Mouse (Mus musculus): ENCODE data around the gene Gata2. TPM values are rescaled to one million over a fixed set of nuclear protein-coding genes. Genes with fewer than 3 reads are reported as not detected.

The Gata2 gene
- polyA plus RNA-seq, 1 experiment from 2014 or later = 68.9 TPM

DNA sequence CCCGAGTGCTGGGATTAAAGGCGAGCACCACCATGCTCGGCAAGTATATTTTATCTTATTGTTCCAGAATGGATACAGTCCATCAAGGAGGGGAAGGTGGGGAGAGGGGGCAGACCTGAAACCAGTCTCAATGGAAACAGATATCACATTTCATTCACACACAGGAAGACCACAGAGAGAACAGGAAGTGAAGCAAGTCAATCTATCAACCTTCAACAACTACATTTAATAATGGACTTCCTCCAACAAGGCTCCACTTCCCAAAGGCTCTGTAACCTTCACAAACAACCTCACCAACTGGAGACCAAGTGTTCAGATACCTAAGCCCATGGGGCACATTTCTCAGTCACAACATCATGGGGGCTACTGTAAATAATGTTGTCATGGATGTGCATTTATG lies 19.5 kb upstream of the Gata2 start:
- Histone ChIP-seq H3K27me3 (ENCODE audit: insufficient read depth, low read length) (no peaks in the 10 kb centered on the region), H3K9ac (replicated peaks; ENCODE audit: low read length) (no peak overlapping the region), H3K4me1 (ENCODE audit: insufficient read depth, low read length) (no peaks in the 10 kb centered on the region), H3K9me3 (ENCODE audit: low read length) (peaks cover 20% of the 10 kb centered on the region), H3K36me3 (ENCODE audit: insufficient read depth, low read length) (no peaks in the 10 kb centered on the region), H3K4me2 (replicated peaks; ENCODE audit: low read depth, low read length) (no peak overlapping the region), H3K27ac (ENCODE audit: low read length) (no peak overlapping the region), H3K4me3 (ENCODE audit: low read length) (no peak overlapping the region)
- 87% methylated on average over 3 of the region's 3 CpGs for WGBS
- ATAC-seq (ENCODE audit: low FRiP score, low TSS enrichment) = no peak

DNA sequence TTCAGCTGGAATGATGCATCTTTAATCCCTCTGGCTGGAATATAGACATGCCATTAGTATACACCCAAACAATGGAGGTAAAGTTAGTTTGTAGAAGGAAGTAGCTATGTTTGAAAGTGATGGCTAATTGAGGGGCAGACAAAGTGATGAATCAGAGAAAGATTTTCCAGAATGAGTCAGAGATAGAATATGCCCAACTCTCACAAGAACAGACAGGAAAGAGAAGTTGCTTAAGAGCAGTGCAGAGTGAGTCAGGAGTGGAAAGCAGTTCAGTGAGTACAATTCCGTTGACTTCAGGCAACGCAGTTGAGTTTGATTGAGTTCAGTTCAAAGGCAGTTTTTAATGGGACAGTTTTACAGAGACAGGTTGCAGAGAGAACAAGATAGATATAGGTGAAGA lies 19.0 kb upstream of the Gata2 start:
- H3K9ac ChIP-seq (replicated peaks; ENCODE audit: low read length) = no peak overlapping the region
- no peak overlapping the region for H3K4me3 ChIP-seq (ENCODE audit: low read length)
- H3K27ac ChIP-seq (ENCODE audit: low read length) = no peak overlapping the region
- no peaks in the 10 kb centered on the region for H3K36me3 ChIP-seq (ENCODE audit: insufficient read depth, low read length)
- no peak for ATAC-seq (ENCODE audit: low FRiP score, low TSS enrichment)
- peaks cover 20% of the 10 kb centered on the region for H3K9me3 ChIP-seq (ENCODE audit: low read length)
- H3K27me3 ChIP-seq (ENCODE audit: insufficient read depth, low read length) = no peaks in the 10 kb centered on the region
- 94% methylated on average over 2 of the region's 2 CpGs for whole genome bisulfite sequencing
- H3K4me2 ChIP-seq (replicated peaks; ENCODE audit: low read depth, low read length) = no peak overlapping the region
- H3K4me1 ChIP-seq (ENCODE audit: insufficient read depth, low read length) = no peaks in the 10 kb centered on the region

DNA sequence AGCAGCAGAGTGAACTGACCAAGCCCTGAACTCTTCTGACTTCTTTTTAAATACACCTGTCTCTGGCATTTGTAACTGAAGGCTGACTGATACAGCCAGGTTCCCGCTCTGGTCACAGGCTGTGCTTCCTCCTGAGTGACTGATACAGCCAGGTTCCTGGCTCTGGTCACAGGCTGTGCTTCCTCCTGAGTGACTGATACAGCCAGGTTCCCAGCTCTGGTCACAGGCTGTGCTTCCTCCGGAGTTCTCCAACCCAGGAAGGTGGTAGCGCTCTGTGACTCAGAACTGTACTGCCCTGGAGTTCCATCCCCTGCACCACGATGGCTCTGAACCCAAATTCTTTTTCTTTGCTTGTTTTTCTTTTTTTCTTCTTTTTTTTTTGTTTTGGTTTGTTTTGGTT lies 9.0 kb upstream of the Gata2 start:
- 71% methylated on average over 4 of the region's 4 CpGs for WGBS
- Histone ChIP-seq H3K9me3 (ENCODE audit: low read length) (no peaks in the 10 kb centered on the region), H3K4me2 (replicated peaks; ENCODE audit: low read depth, low read length) (no peak overlapping the region), H3K4me1 (ENCODE audit: insufficient read depth, low read length) (peaks cover under 1% of the 10 kb centered on the region; the same call in 1 of the 2 replicates), H3K27ac (ENCODE audit: low read length) (no peak overlapping the region), H3K9ac (replicated peaks; ENCODE audit: low read length) (no peak overlapping the region), H3K27me3 (ENCODE audit: insufficient read depth, low read length) (peaks cover 34% of the 10 kb centered on the region), H3K4me3 (ENCODE audit: low read length) (no peak overlapping the region), H3K36me3 (ENCODE audit: insufficient read depth, low read length) (no peaks in the 10 kb centered on the region)
- no peak for ATAC-seq (ENCODE audit: low FRiP score, low TSS enrichment)

DNA sequence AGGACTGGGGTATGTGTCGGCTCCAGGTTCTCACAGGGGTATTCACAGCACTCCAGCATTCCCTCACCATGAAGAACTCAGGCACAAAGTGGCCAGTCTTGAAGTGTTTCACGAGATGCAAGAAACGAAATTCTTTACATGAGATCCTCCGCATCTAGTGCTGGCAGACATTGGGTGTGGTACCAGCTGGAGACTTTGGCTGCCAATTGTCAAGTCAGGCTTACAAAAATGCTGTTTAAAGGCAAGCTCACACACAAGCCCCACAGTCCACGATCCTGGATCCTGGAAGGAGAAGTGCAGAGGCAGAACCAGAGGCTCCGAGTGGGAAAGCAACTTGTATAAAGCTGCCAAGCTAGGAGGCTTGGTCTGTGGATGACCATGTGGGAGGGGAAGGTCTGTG lies 5.5 kb upstream of the Gata2 start:
- Histone ChIP-seq H3K9ac (replicated peaks; ENCODE audit: low read length) (no peak overlapping the region), H3K4me2 (replicated peaks; ENCODE audit: low read depth, low read length) (no peak overlapping the region), H3K27me3 (ENCODE audit: insufficient read depth, low read length) (peaks cover 69% of the 10 kb centered on the region), H3K4me1 (ENCODE audit: insufficient read depth, low read length) (peaks cover 7% of the 10 kb centered on the region), H3K9me3 (ENCODE audit: low read length) (no peaks in the 10 kb centered on the region), H3K27ac (ENCODE audit: low read length) (no peak overlapping the region), H3K36me3 (ENCODE audit: insufficient read depth, low read length) (no peaks in the 10 kb centered on the region), H3K4me3 (ENCODE audit: low read length) (no peak overlapping the region)
- 78% methylated on average over 6 of the region's 6 CpGs for WGBS
- ATAC-seq (ENCODE audit: low FRiP score, low TSS enrichment) = no peak

DNA sequence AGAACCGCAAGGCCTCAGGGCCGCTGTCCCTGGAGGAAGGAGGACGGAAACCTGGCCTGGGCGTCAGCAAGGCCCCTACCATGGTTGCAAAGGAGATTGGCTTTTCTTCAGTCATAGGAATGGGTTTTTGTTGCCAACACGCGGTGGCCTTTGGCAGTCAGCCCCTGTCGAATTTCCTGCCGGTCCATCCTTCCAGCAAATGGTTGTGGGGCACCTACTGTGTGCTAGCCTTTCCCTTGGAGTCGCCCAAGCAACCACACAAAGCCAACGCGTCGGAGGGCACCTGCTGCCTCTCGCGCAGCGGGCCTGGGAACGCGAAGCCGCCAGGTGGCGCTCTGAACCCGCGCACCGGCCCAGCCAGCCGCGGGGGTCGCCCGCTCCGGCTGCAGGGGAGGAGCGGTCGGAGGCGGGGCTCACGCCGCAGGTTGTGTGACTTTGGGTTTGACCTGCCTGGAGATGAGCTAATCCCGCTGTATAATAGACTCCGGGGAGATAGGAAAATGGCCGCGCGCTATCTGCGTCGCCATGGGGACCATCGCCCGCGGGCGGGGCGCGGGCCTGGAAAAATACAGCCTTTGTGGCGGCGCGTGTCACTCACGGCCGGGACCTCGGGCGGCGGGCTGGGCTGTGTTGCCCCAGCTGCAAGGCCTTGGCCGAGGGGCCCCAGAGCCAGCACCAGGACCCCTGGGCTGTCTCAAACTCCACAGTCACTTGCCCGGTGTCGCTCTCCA lies 4.2 kb upstream of the Gata2 start:
- peak; percentile 68 for ATAC-seq (ENCODE audit: low FRiP score, low TSS enrichment)
- no peaks in the 10 kb centered on the region for H3K9me3 ChIP-seq (ENCODE audit: low read length)
- H3K4me1 ChIP-seq (ENCODE audit: insufficient read depth, low read length) = peaks cover 17% of the 10 kb centered on the region
- WGBS = under 1% methylated on average over 56 of the region's 56 CpGs
- no peak overlapping the region for H3K27ac ChIP-seq (ENCODE audit: low read length)
- peak overlapping the region; percentile 83 for H3K4me2 ChIP-seq (replicated peaks; ENCODE audit: low read depth, low read length)
- H3K27me3 ChIP-seq (ENCODE audit: insufficient read depth, low read length) = peaks cover 82% of the 10 kb centered on the region
- peak overlapping the region; percentile 62 for H3K4me3 ChIP-seq (ENCODE audit: low read length)
- H3K36me3 ChIP-seq (ENCODE audit: insufficient read depth, low read length) = no peaks in the 10 kb centered on the region
- H3K9ac ChIP-seq (replicated peaks; ENCODE audit: low read length) = peak overlapping the region; percentile 50; the same call in 1 of the 2 replicates

DNA sequence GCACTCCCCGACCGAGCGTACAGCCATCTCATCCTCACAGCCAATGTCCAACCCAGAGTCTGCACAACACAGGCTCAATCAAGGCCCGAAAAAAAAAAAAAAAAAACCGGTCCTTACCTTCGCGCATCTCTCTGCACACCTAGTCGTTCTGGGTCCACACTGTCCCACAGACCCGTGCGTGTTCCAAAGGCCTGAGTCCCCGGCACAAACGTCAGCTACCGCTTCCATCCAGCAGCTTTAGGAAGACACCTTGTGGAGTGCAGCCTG lies 3.7 kb upstream of the Gata2 start:
- ATAC-seq (ENCODE audit: low FRiP score, low TSS enrichment) = peak; percentile 6; the same call in 1 of the 2 replicates
- Histone ChIP-seq H3K4me3 (ENCODE audit: low read length) (peak overlapping the region; percentile 62), H3K4me1 (ENCODE audit: insufficient read depth, low read length) (peaks cover 17% of the 10 kb centered on the region), H3K36me3 (ENCODE audit: insufficient read depth, low read length) (no peaks in the 10 kb centered on the region), H3K9me3 (ENCODE audit: low read length) (no peaks in the 10 kb centered on the region), H3K27me3 (ENCODE audit: insufficient read depth, low read length) (peaks cover 87% of the 10 kb centered on the region), H3K27ac (ENCODE audit: low read length) (no peak overlapping the region), H3K9ac (replicated peaks; ENCODE audit: low read length) (peak overlapping the region; percentile 50; the same call in 1 of the 2 replicates), H3K4me2 (replicated peaks; ENCODE audit: low read depth, low read length) (peak overlapping the region; percentile 83)
- WGBS = 2% methylated on average over 13 of the region's 13 CpGs

DNA sequence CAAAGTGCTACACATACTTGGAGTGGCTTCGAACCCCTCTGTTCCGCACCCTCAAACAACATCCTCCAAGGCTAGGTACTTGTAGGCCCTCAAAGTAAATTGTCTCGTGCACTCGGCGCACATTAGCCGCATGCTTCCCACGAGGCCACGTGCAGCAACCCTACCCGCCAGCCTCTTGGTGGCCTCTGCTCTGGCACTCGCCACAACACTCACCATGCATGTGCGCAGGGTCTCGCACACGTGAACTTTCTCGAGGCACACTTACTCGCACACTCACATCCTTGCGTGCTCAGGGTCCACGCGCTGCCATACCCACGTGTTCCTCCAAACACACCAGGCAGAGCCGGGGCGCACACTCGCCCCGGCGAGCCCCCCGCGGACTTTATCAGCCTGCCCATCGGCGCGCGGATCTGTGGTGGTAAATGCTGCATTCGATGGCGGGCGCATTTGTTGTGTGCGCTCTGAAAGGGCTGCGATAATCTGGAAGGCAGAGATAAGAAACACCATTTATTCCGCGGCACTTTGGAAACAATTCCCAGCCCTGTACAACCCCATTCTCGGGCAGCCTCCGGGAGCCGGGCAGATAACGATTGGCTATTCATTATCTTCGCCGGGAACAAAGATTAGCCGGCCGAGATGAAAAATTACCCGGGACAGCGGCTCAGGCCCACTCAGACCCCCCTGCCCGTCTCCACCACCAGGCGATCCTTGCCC lies 3.2 kb upstream of the Gata2 start:
- no peak overlapping the region for H3K27ac ChIP-seq (ENCODE audit: low read length)
- H3K4me1 ChIP-seq (ENCODE audit: insufficient read depth, low read length) = peaks cover 17% of the 10 kb centered on the region
- H3K36me3 ChIP-seq (ENCODE audit: insufficient read depth, low read length) = no peaks in the 10 kb centered on the region
- 6% methylated on average over 49 of the region's 49 CpGs for WGBS
- peak overlapping the region; percentile 83 for H3K4me2 ChIP-seq (replicated peaks; ENCODE audit: low read depth, low read length)
- H3K27me3 ChIP-seq (ENCODE audit: insufficient read depth, low read length) = peaks cover 92% of the 10 kb centered on the region
- no peak for ATAC-seq (ENCODE audit: low FRiP score, low TSS enrichment)
- H3K4me3 ChIP-seq (ENCODE audit: low read length) = peak overlapping the region; percentile 62
- H3K9ac ChIP-seq (replicated peaks; ENCODE audit: low read length) = no peak overlapping the region
- no peaks in the 10 kb centered on the region for H3K9me3 ChIP-seq (ENCODE audit: low read length)

DNA sequence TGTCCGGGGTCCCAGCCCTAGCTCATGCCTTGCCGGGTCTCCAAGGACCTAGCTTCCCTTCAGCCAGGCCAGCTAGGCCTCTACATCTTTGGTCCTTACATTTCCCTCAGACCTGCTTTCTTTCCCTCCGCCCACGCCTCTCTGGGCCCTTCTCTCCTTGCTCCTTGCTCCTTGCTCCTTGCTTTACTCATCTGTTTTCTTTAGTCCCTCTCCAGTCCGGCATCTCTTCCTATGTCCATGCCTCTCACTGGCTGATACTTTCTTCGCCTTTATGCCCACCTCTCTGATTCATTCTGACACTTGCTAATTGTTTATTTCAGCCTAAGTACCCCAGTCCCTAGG lies 2.7 kb upstream of the Gata2 start:
- WGBS = 27% methylated on average over 6 of the region's 6 CpGs
- H3K9me3 ChIP-seq (ENCODE audit: low read length) = no peaks in the 10 kb centered on the region
- H3K4me2 ChIP-seq (replicated peaks; ENCODE audit: low read depth, low read length) = no peak overlapping the region
- no peak for ATAC-seq (ENCODE audit: low FRiP score, low TSS enrichment)
- H3K9ac ChIP-seq (replicated peaks; ENCODE audit: low read length) = no peak overlapping the region
- peaks cover 17% of the 10 kb centered on the region for H3K4me1 ChIP-seq (ENCODE audit: insufficient read depth, low read length)
- no peak overlapping the region for H3K4me3 ChIP-seq (ENCODE audit: low read length)
- H3K36me3 ChIP-seq (ENCODE audit: insufficient read depth, low read length) = no peaks in the 10 kb centered on the region
- H3K27ac ChIP-seq (ENCODE audit: low read length) = no peak overlapping the region
- peaks cover 93% of the 10 kb centered on the region for H3K27me3 ChIP-seq (ENCODE audit: insufficient read depth, low read length)

DNA sequence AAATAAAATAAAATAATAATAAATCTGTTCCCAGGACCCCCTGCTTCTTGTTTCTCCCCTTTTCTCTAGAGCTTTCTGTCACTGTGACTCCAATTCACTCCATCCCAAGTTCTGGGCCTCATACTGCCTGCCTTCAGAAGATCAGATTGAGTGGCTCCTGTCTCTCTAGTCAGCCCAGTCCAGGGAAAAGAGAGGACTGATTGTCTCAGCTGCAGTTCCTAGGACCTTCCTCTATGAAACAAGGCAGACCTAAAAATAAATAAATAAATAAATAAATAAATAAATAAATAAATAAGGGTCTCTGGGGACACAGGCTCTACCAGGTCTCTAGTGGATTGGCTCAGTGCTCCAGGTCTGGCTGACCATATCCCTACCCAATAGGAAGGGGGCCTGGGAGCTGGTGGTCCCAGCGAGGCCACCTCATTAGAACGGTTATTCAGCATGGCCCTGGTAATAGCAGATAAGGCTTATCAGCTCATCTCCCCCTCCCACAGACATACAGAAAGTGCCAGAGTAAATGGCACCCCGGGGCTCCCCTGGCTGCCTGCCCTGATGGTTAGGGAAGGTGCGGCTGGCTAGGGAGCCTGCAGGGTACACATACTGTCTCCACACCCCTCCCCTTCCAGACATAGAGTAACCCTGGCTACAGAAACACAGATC lies 2.1 kb upstream of the Gata2 start:
- H3K27ac ChIP-seq (ENCODE audit: low read length) = no peak overlapping the region
- peaks cover 96% of the 10 kb centered on the region for H3K27me3 ChIP-seq (ENCODE audit: insufficient read depth, low read length)
- H3K4me2 ChIP-seq (replicated peaks; ENCODE audit: low read depth, low read length) = no peak overlapping the region
- WGBS = 23% methylated on average over 4 of the region's 4 CpGs
- peaks cover 20% of the 10 kb centered on the region for H3K4me1 ChIP-seq (ENCODE audit: insufficient read depth, low read length)
- no peak for ATAC-seq (ENCODE audit: low FRiP score, low TSS enrichment)
- H3K4me3 ChIP-seq (ENCODE audit: low read length) = no peak overlapping the region
- no peaks in the 10 kb centered on the region for H3K9me3 ChIP-seq (ENCODE audit: low read length)
- H3K36me3 ChIP-seq (ENCODE audit: insufficient read depth, low read length) = no peaks in the 10 kb centered on the region
- H3K9ac ChIP-seq (replicated peaks; ENCODE audit: low read length) = no peak overlapping the region

DNA sequence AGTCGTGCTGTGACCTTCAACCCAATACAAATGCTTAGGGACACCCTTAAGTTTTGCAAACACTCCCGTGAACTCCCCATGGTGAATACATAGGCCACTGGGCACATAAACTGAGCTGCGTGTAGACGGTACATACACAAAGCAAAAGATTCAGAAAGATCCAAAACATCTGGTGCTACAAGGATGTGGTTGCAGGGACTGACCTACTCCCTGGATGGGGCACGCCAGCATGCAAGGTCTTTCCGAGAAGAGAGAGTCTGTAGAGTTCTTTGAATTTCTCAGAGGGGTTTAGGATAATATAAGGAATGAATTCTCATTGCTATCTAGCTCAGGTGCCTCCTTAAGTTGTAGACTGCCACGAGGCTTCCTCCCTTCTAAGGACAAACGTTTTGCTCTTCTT lies 935 bp upstream of the Gata2 start:
- no peak overlapping the region for H3K4me3 ChIP-seq (ENCODE audit: low read length)
- no peaks in the 10 kb centered on the region for H3K36me3 ChIP-seq (ENCODE audit: insufficient read depth, low read length)
- no peak overlapping the region for H3K9ac ChIP-seq (replicated peaks; ENCODE audit: low read length)
- peaks cover 32% of the 10 kb centered on the region for H3K4me1 ChIP-seq (ENCODE audit: insufficient read depth, low read length)
- H3K27ac ChIP-seq (ENCODE audit: low read length) = no peak overlapping the region
- no peak overlapping the region for H3K4me2 ChIP-seq (replicated peaks; ENCODE audit: low read depth, low read length)
- peaks cover 100% of the 10 kb centered on the region for H3K27me3 ChIP-seq (ENCODE audit: insufficient read depth, low read length)
- no peaks in the 10 kb centered on the region for H3K9me3 ChIP-seq (ENCODE audit: low read length)
- ATAC-seq (ENCODE audit: low FRiP score, low TSS enrichment) = no peak
- 21% methylated on average over 8 of the region's 8 CpGs for WGBS

Data from kidney, embryonic 16.5 days (tissue).